Mouse (Mus musculus): ENCODE measurements at regions not wholly inside any gene's neighbourhood (a gene's known extent, or its start where the extent isn't known, plus 50 kb on each side); places are given as distances from the start of the nearest gene placed in this dataset.

DNA sequence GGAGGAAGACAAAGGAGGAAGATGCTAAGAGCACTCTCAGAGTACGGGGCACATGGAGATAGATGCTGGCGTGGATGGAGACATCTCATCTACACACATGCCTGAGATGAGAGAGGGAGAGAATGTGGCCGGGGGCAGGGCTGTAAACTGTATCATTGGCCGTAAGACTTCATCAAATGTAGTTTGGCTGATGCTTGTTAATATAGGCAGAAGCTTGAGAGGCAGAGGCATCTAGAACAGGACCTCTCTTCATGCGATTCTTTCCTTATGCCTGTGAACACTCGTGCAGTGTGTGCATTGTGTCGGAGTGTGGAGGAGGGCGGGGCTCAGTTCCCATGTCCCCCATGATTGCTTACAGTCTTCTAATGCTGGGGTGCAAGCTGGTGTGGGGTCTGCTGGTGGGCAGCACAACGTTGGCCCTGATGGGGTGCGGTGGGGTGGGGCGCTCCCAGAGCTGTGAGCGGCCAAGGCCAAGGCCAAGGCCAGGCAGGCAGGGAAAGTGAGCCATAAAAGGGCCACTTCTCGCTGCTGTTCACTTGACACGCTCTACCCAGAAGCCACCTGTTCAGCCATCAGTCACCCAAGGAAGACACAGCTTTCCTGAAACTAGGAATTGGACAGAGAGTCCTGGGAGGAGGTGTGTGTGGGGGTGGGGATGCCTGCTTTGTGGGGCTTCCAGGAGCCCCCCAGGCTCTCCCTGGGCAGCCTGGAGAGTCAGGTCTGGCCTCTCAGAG, 51.7 kb upstream of the Casz1 start:
- TF ChIP-seq CTCF (IDR thresholded peaks at IDR 0.05; ENCODE audit: low read depth) (no peak), EP300 (IDR thresholded peaks at IDR 0.05; ENCODE audit: low read depth) (no peak)

Measured in liver, postnatal 0 days (tissue).